17 mouse cellular contexts compared by ENCODE assay signal in the genomic region with DNA sequence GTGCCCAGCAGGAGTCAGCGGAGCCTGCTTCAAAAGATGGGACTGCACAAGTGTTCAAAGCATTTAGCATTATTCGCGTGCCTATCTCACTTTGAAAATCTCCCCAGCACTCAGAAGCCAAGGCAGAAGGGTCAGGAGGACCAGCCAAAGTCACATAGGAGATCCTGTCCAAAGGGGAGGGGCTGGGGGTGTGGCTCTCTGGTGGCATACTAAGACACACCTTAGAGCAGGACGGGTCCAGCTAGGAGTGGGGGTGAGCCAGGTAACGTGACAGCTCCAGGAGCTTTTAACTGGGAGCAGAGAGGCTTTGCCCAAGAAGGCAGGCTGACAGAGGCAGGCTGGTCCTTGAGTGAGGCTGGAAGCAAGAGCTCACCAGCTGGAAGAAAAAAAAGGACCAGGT. TPM values are rescaled to one million over a fixed set of nuclear protein-coding genes. Genes with fewer than 3 reads are reported as not detected.
"Had no signal": no experiment of that assay in that cellular context is flagged by ENCODE, and none has a peak within 500 bp of the region (broad histone marks: within the 10 kb centered on the region; RNA-seq: fewer than 3 reads in every experiment).

No protein-coding gene starts in this region.

- H3K27me3 ChIP-seq: limb, embryonic 13.5 days; midbrain, embryonic 15.5 days; neural tube, embryonic 12.5 days; neural tube, embryonic 15.5 days had no signal

- H3K27ac ChIP-seq: hindbrain, embryonic 14.5 days; hindbrain, postnatal 0 days; layer of hippocampus, adult 2 months; limb, embryonic 10.5 days; limb, embryonic 13.5 days; liver, embryonic 14.5 days; macrophage; midbrain, embryonic 12.5 days; midbrain, embryonic 15.5 days; neural tube, embryonic 12.5 days; neural tube, embryonic 15.5 days had no signal

- H3K36me3 ChIP-seq: midbrain, embryonic 12.5 days; midbrain, embryonic 15.5 days; neural tube, embryonic 12.5 days; neural tube, embryonic 15.5 days had no signal

- H3K4me2 ChIP-seq: hindbrain, embryonic 14.5 days; limb, embryonic 13.5 days; liver, embryonic 11.5 days; lung, embryonic 14.5 days; midbrain, embryonic 12.5 days; midbrain, embryonic 15.5 days; neural tube, embryonic 12.5 days; neural tube, embryonic 15.5 days had no signal

- ATAC-seq: hindbrain, postnatal 0 days; liver, postnatal 0 days; lung, postnatal 0 days; midbrain, embryonic 15.5 days had no signal

- H3K9ac ChIP-seq: hindbrain, embryonic 14.5 days; limb, embryonic 13.5 days; liver, embryonic 14.5 days; liver, postnatal 0 days; lung, embryonic 14.5 days; midbrain, embryonic 12.5 days; midbrain, embryonic 15.5 days; neural tube, embryonic 12.5 days; neural tube, embryonic 15.5 days had no signal

- H3K4me3 ChIP-seq: layer of hippocampus, adult 2 months; limb, embryonic 10.5 days; limb, embryonic 13.5 days; midbrain, embryonic 12.5 days; midbrain, embryonic 15.5 days; neural tube, embryonic 12.5 days; neural tube, embryonic 15.5 days had no signal

- H3K9me3 ChIP-seq: limb, embryonic 10.5 days; limb, embryonic 13.5 days; midbrain, embryonic 12.5 days; midbrain, embryonic 15.5 days; neural tube, embryonic 12.5 days; neural tube, embryonic 15.5 days had no signal

- DNase-seq: layer of hippocampus, adult 9-11 months; right cerebral cortex, adult 18-20 months had no signal

RNA-seq across cellular contexts. Expression of a gene that starts 25.3 kb away (rescaled TPM):
- polyA plus RNA-seq: macrophage had no signal
